Mouse (Mus musculus): ENCODE results near the gene Rad18. TPM values are rescaled to one million over a fixed set of nuclear protein-coding genes. Genes with fewer than 3 reads are reported as not detected.

The Rad18 gene
- total and polyA plus RNA-seq, 2 experiments, result 0.33 to 1.2 TPM

DNA sequence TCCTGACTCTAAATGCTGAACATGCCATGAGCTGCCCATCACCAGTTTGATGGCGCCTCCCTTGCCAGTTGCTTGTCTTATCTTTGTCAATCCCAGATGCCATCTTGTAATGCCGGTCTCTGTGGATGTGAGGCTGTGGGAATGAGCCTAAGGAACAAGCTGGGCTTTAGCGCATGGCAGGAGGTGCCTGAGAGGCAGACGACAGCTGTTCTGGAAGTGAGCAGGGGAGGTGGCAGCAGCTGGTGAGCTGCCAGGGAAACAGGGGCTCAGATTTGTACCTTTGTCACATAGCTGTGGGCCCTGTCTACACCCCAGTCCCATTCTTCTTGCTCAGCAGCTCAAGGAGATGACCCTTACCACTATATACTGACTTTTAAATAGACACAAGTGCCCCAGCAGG, 114.5 kb downstream of the Rad18 start:
- no peak overlapping the region for H3K9ac ChIP-seq (ENCODE audit: low read depth, low read length)
- H3K4me1 ChIP-seq (ENCODE audit: control insufficient read depth, insufficient read depth, low read length), result no peaks in the 10 kb centered on the region
- no peak for DNase-seq (ENCODE audit: extremely low read depth, low read depth, low spot score)
- H3K4me3 ChIP-seq (ENCODE audit: insufficient read depth, low read depth, low read length), result no peak overlapping the region
- WGBS, result 94% methylated on average over 4 of the region's 4 CpGs
- no peaks in the 10 kb centered on the region for H3K27me3 ChIP-seq (ENCODE audit: control insufficient read depth, insufficient read depth, low read length)
- H3K27ac ChIP-seq (replicated peaks; ENCODE audit: insufficient read depth, low read depth, low read length), result no peak overlapping the region
- TF ChIP-seq POLR2A (IDR thresholded peaks at IDR 0.05; ENCODE audit: extremely low read depth, insufficient read depth, low read length) (no peak), CTCF (IDR thresholded peaks at IDR 0.05; ENCODE audit: low read depth, low read length) (no peak)
- H3K79me2 ChIP-seq (ENCODE audit: control insufficient read depth, insufficient read depth, low read length), result no peaks in the 10 kb centered on the region
- H3K36me3 ChIP-seq (ENCODE audit: control insufficient read depth, insufficient read depth, low read length), result no peaks in the 10 kb centered on the region

DNA sequence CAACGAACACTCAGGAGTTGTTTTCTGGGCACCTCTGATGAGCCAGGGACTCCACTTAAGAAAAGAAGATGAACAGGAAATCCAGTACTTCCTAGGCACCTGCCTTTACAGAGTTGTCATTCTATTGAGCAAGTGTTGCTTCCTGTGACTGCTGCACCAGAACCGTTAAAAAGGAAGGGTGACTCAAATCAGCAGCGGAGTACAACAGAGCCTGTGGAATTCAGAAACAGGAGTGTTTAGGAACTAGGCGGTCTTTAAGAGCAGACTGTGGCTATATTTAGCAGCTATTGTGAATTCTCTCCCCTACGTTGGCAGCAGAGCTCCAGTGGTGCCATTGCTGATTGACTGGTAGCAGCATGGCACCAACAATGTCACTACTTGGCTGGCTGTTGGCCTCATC, 119.3 kb downstream of the Rad18 start:
- WGBS, result 65% methylated on average over 5 of the region's 5 CpGs
- no peak for DNase-seq (ENCODE audit: extremely low read depth, low read depth, low spot score)
- H3K36me3 ChIP-seq (ENCODE audit: control insufficient read depth, insufficient read depth, low read length), result no peaks in the 10 kb centered on the region
- H3K27me3 ChIP-seq (ENCODE audit: control insufficient read depth, insufficient read depth, low read length), result no peaks in the 10 kb centered on the region
- TF ChIP-seq CTCF (IDR thresholded peaks at IDR 0.05; ENCODE audit: low read depth, low read length) (no peak), POLR2A (IDR thresholded peaks at IDR 0.05; ENCODE audit: extremely low read depth, insufficient read depth, low read length) (no peak)
- no peaks in the 10 kb centered on the region for H3K4me1 ChIP-seq (ENCODE audit: control insufficient read depth, insufficient read depth, low read length)
- H3K27ac ChIP-seq (replicated peaks; ENCODE audit: insufficient read depth, low read depth, low read length), result no peak overlapping the region
- H3K79me2 ChIP-seq (ENCODE audit: control insufficient read depth, insufficient read depth, low read length), result no peaks in the 10 kb centered on the region
- no peak overlapping the region for H3K9ac ChIP-seq (ENCODE audit: low read depth, low read length)
- no peak overlapping the region for H3K4me3 ChIP-seq (ENCODE audit: insufficient read depth, low read depth, low read length)

DNA sequence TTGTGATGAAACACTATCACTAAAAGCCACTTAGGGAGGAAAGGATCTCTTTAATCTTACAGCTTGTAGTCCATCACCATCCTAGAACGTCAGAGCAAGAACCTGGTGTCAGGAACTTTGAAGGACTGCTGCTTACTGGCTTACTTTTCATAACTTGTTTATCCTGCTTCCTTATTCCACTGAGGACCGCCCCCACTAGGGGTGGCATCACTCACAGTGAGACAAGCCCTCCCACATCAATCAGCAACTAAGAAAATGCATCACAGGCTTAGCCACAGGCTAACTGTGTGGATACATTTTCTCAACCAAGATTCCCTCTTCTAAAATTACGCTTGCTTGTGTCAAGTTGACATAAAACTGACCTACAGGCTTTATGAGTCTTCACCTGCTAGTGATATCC, 121.9 kb downstream of the Rad18 start:
- Histone ChIP-seq H3K79me2 (ENCODE audit: control insufficient read depth, insufficient read depth, low read length) (no peaks in the 10 kb centered on the region), H3K9ac (ENCODE audit: low read depth, low read length) (no peak overlapping the region), H3K36me3 (ENCODE audit: control insufficient read depth, insufficient read depth, low read length) (no peaks in the 10 kb centered on the region), H3K4me3 (ENCODE audit: insufficient read depth, low read depth, low read length) (no peak overlapping the region), H3K27ac (replicated peaks; ENCODE audit: insufficient read depth, low read depth, low read length) (no peak overlapping the region), H3K27me3 (ENCODE audit: control insufficient read depth, insufficient read depth, low read length) (no peaks in the 10 kb centered on the region), H3K4me1 (ENCODE audit: control insufficient read depth, insufficient read depth, low read length) (no peaks in the 10 kb centered on the region)
- DNase-seq (ENCODE audit: extremely low read depth, low read depth, low spot score), result no peak
- no peak for TF ChIP-seq CTCF (IDR thresholded peaks at IDR 0.05; ENCODE audit: low read depth, low read length)
- TF ChIP-seq POLR2A (IDR thresholded peaks at IDR 0.05; ENCODE audit: extremely low read depth, insufficient read depth, low read length), result no peak
- WGBS, result 80% methylated on average over 3 of the region's 3 CpGs

DNA sequence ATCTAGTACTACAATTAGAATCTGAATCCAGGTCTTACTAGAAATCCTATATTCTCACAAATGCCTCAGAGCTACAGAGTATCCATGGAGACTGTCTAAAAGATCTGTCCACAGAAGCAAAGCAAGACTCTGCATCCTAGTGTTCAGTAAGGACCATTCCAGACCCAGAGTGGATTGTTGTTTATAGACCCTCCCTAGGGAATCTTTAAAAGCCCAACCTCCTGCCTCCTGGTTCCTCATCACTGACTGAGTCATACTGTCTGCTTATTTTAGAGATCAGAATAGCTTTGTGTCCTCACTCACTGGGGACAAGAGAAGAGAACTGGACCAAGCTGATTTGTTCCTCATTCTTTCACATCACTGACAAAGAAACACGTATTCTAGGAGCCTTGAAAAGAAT, 126.1 kb downstream of the Rad18 start:
- whole genome bisulfite sequencing, result 57% methylated on average over 1 of the region's 1 CpGs
- Histone ChIP-seq H3K27me3 (ENCODE audit: control insufficient read depth, insufficient read depth, low read length) (no peaks in the 10 kb centered on the region), H3K9ac (ENCODE audit: low read depth, low read length) (no peak overlapping the region), H3K4me3 (ENCODE audit: insufficient read depth, low read depth, low read length) (no peak overlapping the region), H3K79me2 (ENCODE audit: control insufficient read depth, insufficient read depth, low read length) (no peaks in the 10 kb centered on the region), H3K27ac (replicated peaks; ENCODE audit: insufficient read depth, low read depth, low read length) (no peak overlapping the region), H3K4me1 (ENCODE audit: control insufficient read depth, insufficient read depth, low read length) (no peaks in the 10 kb centered on the region), H3K36me3 (ENCODE audit: control insufficient read depth, insufficient read depth, low read length) (no peaks in the 10 kb centered on the region)
- DNase-seq (ENCODE audit: extremely low read depth, low read depth, low spot score), result no peak
- TF ChIP-seq POLR2A (IDR thresholded peaks at IDR 0.05; ENCODE audit: extremely low read depth, insufficient read depth, low read length), result no peak
- TF ChIP-seq CTCF (IDR thresholded peaks at IDR 0.05; ENCODE audit: low read depth, low read length), result no peak

Other genes starting within 250 kb of the Rad18 start
- 0.18 TPM in 1 of 2 replicates, not detected in the other for gene Cav3, start 237.2 kb downstream of the Rad18 start, total RNA-seq (2014; rRNA removed)
- not detected in 2 replicates for gene Cav3, start 237.2 kb downstream of the Rad18 start, polyA plus RNA-seq (2012; rRNA removed)
- 0.34 TPM in 1 of 2 replicates, not detected in the other for gene Oxtr, start 206.7 kb downstream of the Rad18 start, total RNA-seq (2014; rRNA removed)
- gene Oxtr, start 206.7 kb downstream of the Rad18 start, polyA plus RNA-seq (2012; rRNA removed), result not detected in 2 replicates

Data from liver, adult 2 months (tissue).